Mouse (Mus musculus): ENCODE results near the gene Skint1. TPM values are rescaled to one million over a fixed set of nuclear protein-coding genes. Genes with fewer than 3 reads are reported as not detected.
"Not testable (repeated sequence)": the region's sequence is repeated elsewhere in the genome, so short reads cannot be mapped to it uniquely, and the experiment has no call there.

Gene Skint1
- polyA plus RNA-seq (2015; fragmentation: Nextera tagmentation; extraction: Ambion mirVana) = not detected in 2 replicates

DNA sequence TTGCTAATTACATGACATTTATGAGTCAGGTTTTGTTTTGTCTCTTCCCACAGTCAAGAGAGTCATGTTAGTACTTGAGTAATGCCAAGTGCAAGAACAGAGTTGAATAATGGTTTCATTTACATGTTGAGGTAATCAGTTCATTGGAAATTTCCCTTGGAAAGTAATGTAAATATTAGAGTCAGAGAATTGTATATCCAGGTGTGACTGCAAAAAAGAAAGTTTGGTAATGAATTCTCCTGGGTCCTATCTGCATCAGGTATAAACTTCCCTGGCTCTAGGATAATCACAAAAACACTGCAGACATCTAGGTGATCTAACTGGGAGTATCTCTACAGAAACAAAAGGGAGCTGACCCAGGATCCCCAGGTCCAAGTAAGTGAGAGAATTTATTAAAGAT is at the start of gene Skint1:
Gene Skint1, plus strand, starts transcription at position 301 of the 400 bp plus-strand sequence.
- Histone ChIP-seq H3K36me3 (no peaks in the 10 kb centered on the region), H3K9ac (no peak within 1 kb of the TSS), H3K4me1 (replicated peaks) (no peaks in the 10 kb centered on the region), H3K27me3 (no peaks in the 10 kb centered on the region), H3K4me2 (no peak within 1 kb of the TSS), H3K9me3 (no peaks in the 10 kb centered on the region), H3K4me3 (no peak within 1 kb of the TSS), H3K27ac (replicated peaks) (no peak within 1 kb of the TSS)
- ATAC-seq (ENCODE audit: low FRiP score, low read depth) = no peak

DNA sequence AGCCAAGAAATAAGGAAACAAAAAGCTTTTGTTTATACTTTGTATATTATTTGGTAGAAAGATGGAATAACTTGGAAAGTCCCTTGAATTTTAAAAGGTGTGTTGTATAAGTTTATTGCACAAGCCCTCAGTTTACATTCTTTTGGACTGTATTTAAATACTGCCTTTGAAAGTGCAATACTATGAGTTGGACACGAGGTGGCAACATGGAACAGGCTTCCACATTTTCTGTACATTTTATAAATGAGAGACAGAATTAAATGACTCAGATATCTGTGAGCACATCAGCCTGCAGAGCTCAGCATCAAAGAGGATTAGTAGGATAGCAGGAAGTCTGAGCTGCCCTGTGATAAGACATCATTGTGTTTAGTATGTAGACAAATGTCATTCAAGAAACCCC is 44.8 kb upstream of the Skint1 start:
- no peaks in the 10 kb centered on the region for H3K9me3 ChIP-seq
- H3K27me3 ChIP-seq = no peaks in the 10 kb centered on the region
- H3K4me2 ChIP-seq = no peak overlapping the region
- H3K4me3 ChIP-seq = no peak overlapping the region
- H3K4me1 ChIP-seq (replicated peaks) = no peaks in the 10 kb centered on the region
- 25% methylated on average over 1 of the region's 1 CpGs for WGBS
- no peaks in the 10 kb centered on the region for H3K36me3 ChIP-seq
- H3K9ac ChIP-seq = no peak overlapping the region
- H3K27ac ChIP-seq (replicated peaks) = no peak overlapping the region
- ATAC-seq (ENCODE audit: low FRiP score, low read depth) = no peak

DNA sequence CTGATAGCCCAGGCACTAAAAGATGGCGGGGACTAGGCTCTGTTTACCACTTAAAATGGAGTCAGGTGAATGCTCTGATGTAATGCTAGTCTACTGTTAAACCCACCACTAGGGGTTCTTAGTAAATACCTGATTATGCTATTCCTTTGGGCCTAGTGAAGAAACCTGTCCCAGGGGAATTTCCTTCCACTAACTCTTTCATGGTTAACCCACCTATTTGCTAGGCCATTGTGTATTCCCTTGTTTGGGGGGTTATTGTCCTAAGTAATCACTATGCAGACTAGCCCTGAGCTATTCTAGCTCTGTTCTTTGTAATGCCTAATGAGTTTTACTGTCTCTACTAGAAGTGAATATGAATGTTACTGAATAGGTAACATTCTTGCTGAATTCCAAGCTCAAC is 42.8 kb upstream of the Skint1 start:
- not testable (repeated sequence) for H3K9me3 ChIP-seq; ATAC-seq (ENCODE audit: low FRiP score, low read depth)
- 80% methylated on average over 1 of the region's 1 CpGs for WGBS

DNA sequence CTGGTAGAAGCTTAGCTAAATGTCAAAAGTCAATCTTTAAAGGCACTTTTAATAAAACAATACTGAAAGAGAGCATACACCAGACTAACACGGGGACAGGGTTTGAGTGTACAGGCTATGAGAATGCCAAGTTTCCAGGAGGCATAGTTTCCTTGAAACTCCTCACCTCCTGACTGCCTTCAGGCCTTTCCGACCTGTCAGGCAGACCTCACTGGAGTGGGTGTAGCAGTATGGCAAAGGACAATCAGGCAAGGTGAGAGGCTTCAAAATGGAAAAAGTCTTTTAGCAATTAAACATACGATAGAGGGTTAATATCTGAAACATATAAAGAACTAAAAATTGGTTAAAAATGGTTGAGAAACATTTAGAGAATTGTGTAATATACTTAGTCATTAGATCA is 42.4 kb upstream of the Skint1 start:
- H3K36me3 ChIP-seq = no peaks in the 10 kb centered on the region
- no peak overlapping the region for H3K9ac ChIP-seq
- no peak overlapping the region for H3K4me3 ChIP-seq
- H3K9me3 ChIP-seq = no peaks in the 10 kb centered on the region
- no peaks in the 10 kb centered on the region for H3K4me1 ChIP-seq (replicated peaks)
- no peaks in the 10 kb centered on the region for H3K27me3 ChIP-seq
- 88% methylated on average over 3 of the region's 3 CpGs for WGBS
- no peak overlapping the region for H3K27ac ChIP-seq (replicated peaks)
- no peak for ATAC-seq (ENCODE audit: low FRiP score, low read depth)
- no peak overlapping the region for H3K4me2 ChIP-seq

More for the DNA sequence above, 42.8 kb upstream of the Skint1 start:
- H3K27ac ChIP-seq (replicated peaks); H3K4me1 ChIP-seq (replicated peaks); H3K27me3 ChIP-seq; H3K36me3 ChIP-seq; H3K4me2 ChIP-seq; H3K9ac ChIP-seq; H3K4me3 ChIP-seq: not testable (repeated sequence)

DNA sequence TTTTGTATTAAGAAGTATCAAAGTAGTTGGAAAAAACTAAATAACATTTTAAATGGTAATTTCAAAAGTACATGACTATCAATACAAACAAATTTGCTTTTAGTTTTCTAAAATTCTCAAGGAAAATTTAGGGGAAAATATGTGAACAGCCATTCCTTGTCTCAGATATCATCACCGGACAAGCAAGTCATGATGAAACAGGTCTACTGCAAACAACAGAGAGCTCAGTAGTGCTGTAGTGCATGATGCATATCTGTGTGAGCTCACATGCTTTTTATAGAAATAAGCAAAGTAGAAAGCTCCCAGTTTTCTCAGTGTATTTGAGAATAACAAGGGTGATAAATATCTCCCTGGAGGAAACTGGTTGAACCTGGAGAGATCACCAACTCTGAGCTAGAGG is 33.4 kb upstream of the Skint1 start, which contains the start of gene Skint7:
Gene Skint7, plus strand, starts transcription at position 301 of the 400 bp plus-strand sequence.
- Histone ChIP-seq H3K9me3 (no peaks in the 10 kb centered on the region), H3K4me2 (no peak within 1 kb of the TSS), H3K36me3 (no peaks in the 10 kb centered on the region), H3K9ac (no peak within 1 kb of the TSS), H3K4me3 (no peak within 1 kb of the TSS), H3K27ac (replicated peaks) (no peak within 1 kb of the TSS), H3K27me3 (no peaks in the 10 kb centered on the region), H3K4me1 (replicated peaks) (no peaks in the 10 kb centered on the region)
- no peak for ATAC-seq (ENCODE audit: low FRiP score, low read depth)
- WGBS = 94% methylated on average over 1 of the region's 1 CpGs

DNA sequence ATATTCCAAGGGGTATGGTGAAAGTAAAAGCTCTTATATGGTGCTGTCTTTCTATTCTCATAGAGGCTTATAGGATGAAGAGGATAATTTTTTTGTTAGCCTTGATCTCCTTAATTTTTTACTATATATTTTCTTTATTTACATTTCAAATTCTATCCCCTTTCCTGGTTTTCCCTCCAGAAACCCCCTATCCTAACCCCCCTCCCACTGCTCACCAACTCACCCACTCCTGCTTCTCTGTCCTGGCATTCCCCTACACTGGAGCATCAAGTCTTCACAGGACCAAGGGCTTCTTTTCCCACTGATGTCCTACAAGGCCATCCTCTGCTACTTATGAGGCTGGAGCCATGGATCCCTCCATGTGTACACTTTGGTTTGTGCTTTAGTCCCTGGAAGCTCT is 65.6 kb downstream of the Skint1 start, which contains the start of gene Skint4:
Gene Skint4, plus strand, starts transcription at position 301 of the 400 bp plus-strand sequence.
- H3K4me2 ChIP-seq = no peak within 1 kb of the TSS
- H3K9me3 ChIP-seq = no peaks in the 10 kb centered on the region; the same call in 1 of the 2 replicates
- H3K36me3 ChIP-seq = no peaks in the 10 kb centered on the region
- no peak within 1 kb of the TSS for H3K27ac ChIP-seq (replicated peaks)
- no peak within 1 kb of the TSS for H3K9ac ChIP-seq
- H3K27me3 ChIP-seq = no peaks in the 10 kb centered on the region
- H3K4me1 ChIP-seq (replicated peaks) = no peaks in the 10 kb centered on the region
- ATAC-seq (ENCODE audit: low FRiP score, low read depth) = no peak
- no peak within 1 kb of the TSS for H3K4me3 ChIP-seq

Other genes starting within 250 kb of the Skint1 start
- gene Slc5a9, start 103.4 kb upstream of the Skint1 start, polyA plus RNA-seq (2015; fragmentation: Nextera tagmentation; extraction: Ambion mirVana) = 0.22 TPM in 1 of 2 replicates, not detected in the other
- gene Skint8, start 86.9 kb upstream of the Skint1 start, polyA plus RNA-seq (2015; fragmentation: Nextera tagmentation; extraction: Ambion mirVana) = not detected in 2 replicates
- not detected in 2 replicates for gene Skint7, start 33.3 kb upstream of the Skint1 start, polyA plus RNA-seq (2015; fragmentation: Nextera tagmentation; extraction: Ambion mirVana)
- not detected in 2 replicates for gene Skint4, start 65.7 kb downstream of the Skint1 start, polyA plus RNA-seq (2015; fragmentation: Nextera tagmentation; extraction: Ambion mirVana)
- gene Skint3, start 226.0 kb downstream of the Skint1 start, polyA plus RNA-seq (2015; fragmentation: Nextera tagmentation; extraction: Ambion mirVana) = not detected in 2 replicates

Measured in hindbrain, embryonic 15.5 days (tissue).